ENCODE assay signal across 30 mouse cellular contexts in genomic region chr7:70834787-70835461, GRCm38 (mm10).
A peak's percentile ranks its signal among the peaks of the same experiment; 100 is the strongest.
DNase-seq lines count a peak whose midpoint lies in the region; ATAC-seq lines count a peak whose summit lies in the region.
"Had no signal": no experiment of that assay in that cellular context is flagged by ENCODE, and none has a peak within 500 bp of the region (broad histone marks: within the 10 kb centered on the region; RNA-seq: fewer than 3 reads in every experiment).

No protein-coding gene starts in this region.

- H3K9me3 ChIP-seq in heart, embryonic 13.5 days, result no peaks in the 10 kb centered on the region
- H3K9me3 ChIP-seq: embryonic facial prominence, embryonic 13.5 days; hindbrain, embryonic 13.5 days had no signal

- no peak overlapping the region; the same call in 1 of the 2 replicates for H3K27ac ChIP-seq in heart, embryonic 13.5 days (replicated peaks)
- H3K27ac ChIP-seq: embryonic facial prominence, embryonic 13.5 days; gastrocnemius, adult 2 months; hindbrain, embryonic 13.5 days; liver, embryonic 14.5 days; stomach, postnatal 0 days had no signal

- no peak overlapping the region for H3K4me3 ChIP-seq in heart, embryonic 13.5 days
- H3K4me3 ChIP-seq: embryonic facial prominence, embryonic 13.5 days; gastrocnemius, adult 2 months; hindbrain, embryonic 13.5 days; megakaryocyte, embryonic 14.5 days had no signal

- H3K4me2 ChIP-seq in heart, embryonic 13.5 days, result 0 out of 2 replicates have a peak overlapping the region, but pooled peaks have one; percentile 13
- H3K4me2 ChIP-seq: embryonic facial prominence, embryonic 13.5 days; hindbrain, embryonic 13.5 days had no signal

- no peaks in the 10 kb centered on the region for H3K27me3 ChIP-seq in heart, embryonic 13.5 days (replicated peaks)
- H3K27me3 ChIP-seq: CH12.LX; hindbrain, embryonic 13.5 days; megakaryocyte, embryonic 14.5 days had no signal

- peaks cover 10% of the 10 kb centered on the region for H3K4me1 ChIP-seq in heart, embryonic 13.5 days
- H3K4me1 ChIP-seq: megakaryocyte, embryonic 14.5 days had no signal

- ATAC-seq in heart, embryonic 13.5 days (ENCODE audit: extremely low read depth, insufficient number of reproducible peaks, low FRiP score, low TSS enrichment), result no peak
- ATAC-seq: forebrain, embryonic 16.5 days; intestine, embryonic 16.5 days had no signal

- WGBS in heart, embryonic 13.5 days, result 24% methylated on average over 4 of the region's 4 CpGs

- no peak for DNase-seq in heart, adult 9 months (ENCODE audit: low spot score in 2 of 2)
- DNase-seq in 3134 (ENCODE audit: extremely low read depth, insufficient read length, low spot score), result peak; percentile 31
- DNase-seq in Muller cell, postnatal 12 days (ENCODE audit: inconsistent ontology term), result peak; percentile 30
- peak; percentile 27 for DNase-seq in gonadal fat pad, adult 2 months (ENCODE audit: low read depth)
- DNase-seq in thymus, postnatal 36 days, result no peak
- no peak for DNase-seq in c-Kit-positive CD71-positive TER-119-positive erythroid progenitor cells, embryonic 14.5 days (ENCODE audit: low spot score)
- no peak for DNase-seq in spleen, postnatal 10 days (ENCODE audit: low spot score in 2 of 2)
- DNase-seq: adrenal gland, postnatal 25 days; cerebellum, adult 2 months; gastrocnemius, adult 2 months; heart, postnatal 4 days; kidney, adult 8-10 months; kidney, postnatal 10 days; layer of hippocampus, postnatal 36 days; left cerebral cortex, postnatal 4 days; lung, adult 2 months; lung, postnatal 4 days; midbrain, embryonic 14.5 days; right cerebral cortex, postnatal 25 days; spleen, adult 18-20 months; thymus, adult 18-20 months had no signal

- no peaks in the 10 kb centered on the region for H3K36me3 ChIP-seq in heart, embryonic 13.5 days
- H3K36me3 ChIP-seq: embryonic facial prominence, embryonic 13.5 days; hindbrain, embryonic 13.5 days had no signal

- H3K9ac ChIP-seq in heart, embryonic 13.5 days, result no peak overlapping the region
- H3K9ac ChIP-seq: embryonic facial prominence, embryonic 13.5 days; hindbrain, embryonic 13.5 days; liver, embryonic 14.5 days had no signal

Comparison
In these comparisons a context has a peak if more than half of its experiments do, and no peak if none do; other contexts are left out.
1. DNase-seq: peak in 3134 (single experiment), Muller cell, postnatal 12 days (single experiment) and gonadal fat pad, adult 2 months (single experiment); none in heart, adult 9 months (0 of 2), thymus, postnatal 36 days (0 of 2), c-Kit-positive CD71-positive TER-119-positive erythroid progenitor cells, embryonic 14.5 days (single experiment) and spleen, postnatal 10 days (0 of 2).